Mouse (Mus musculus): ENCODE measurements around the gene Ankrd45. TPM values are rescaled to one million over a fixed set of nuclear protein-coding genes. Genes with fewer than 3 reads are reported as not detected.

Ankrd45 gene
- polyA plus RNA-seq, 1 experiment, result 0.05 TPM

GRCm38 (mm10) chr1:161122661-161123418, 19.7 kb upstream of the Ankrd45 start:
- Histone ChIP-seq H3ac (ENCODE audit: control insufficient read depth, insufficient read length, low read depth) (no peak overlapping the region), H3K4me3 (ENCODE audit: insufficient read depth, poor library complexity, severe bottlenecking) (no peak overlapping the region), H3K27me3 (ENCODE audit: control insufficient read depth, insufficient read depth, insufficient read length) (no peaks in the 10 kb centered on the region), H3K79me3 (ENCODE audit: low read depth) (peaks cover 3% of the 10 kb centered on the region), H3K36me3 (ENCODE audit: control insufficient read depth, insufficient read depth) (peaks cover 4% of the 10 kb centered on the region), H3K79me2 (ENCODE audit: control insufficient read depth, insufficient read depth) (peaks cover 11% of the 10 kb centered on the region)
- TF ChIP-seq MYOD1 (IDR thresholded peaks at IDR 0.05; ENCODE audit: control insufficient read depth, insufficient read length, low read depth) (no peak), FOSL1 (IDR thresholded peaks at IDR 0.05; ENCODE audit: insufficient read depth, low read length, poor library complexity, severe bottlenecking) (no peak), MAX (IDR thresholded peaks at IDR 0.05) (no peak), MYOG (IDR thresholded peaks at IDR 0.05; ENCODE audit: control insufficient read depth, extremely low read depth, insufficient read length) (no peak)

- TF ChIP-seq MYOD1 (IDR thresholded peaks at IDR 0.05; ENCODE audit: control insufficient read depth, insufficient read length, low read depth) (no peak), CTCF (IDR thresholded peaks at IDR 0.05; ENCODE audit: control insufficient read depth, insufficient read depth, insufficient read length) (no peak), USF1 (IDR thresholded peaks at IDR 0.05; ENCODE audit: low read depth) (no peak), CEBPB (IDR thresholded peaks at IDR 0.05; ENCODE audit: low read depth) (no peak), MYOG (IDR thresholded peaks at IDR 0.05; ENCODE audit: control insufficient read depth, extremely low read depth, insufficient read length) (no peak)
- Histone ChIP-seq H3K79me3 (ENCODE audit: low read depth) (peaks cover 12% of the 10 kb centered on the region), H3K79me2 (ENCODE audit: control insufficient read depth, insufficient read depth) (peaks cover 34% of the 10 kb centered on the region), H3K36me3 (ENCODE audit: control insufficient read depth, insufficient read depth) (peaks cover 5% of the 10 kb centered on the region), H3K27me3 (ENCODE audit: control insufficient read depth, insufficient read depth, insufficient read length) (no peaks in the 10 kb centered on the region), H3ac (ENCODE audit: control insufficient read depth, insufficient read length, low read depth) (no peak overlapping the region), H3K4me3 (ENCODE audit: insufficient read depth, poor library complexity, severe bottlenecking) (no peak overlapping the region)
Observed at GRCm38 (mm10) chr1:161126461-161126860, 16.0 kb upstream of the Ankrd45 start.

GRCm38 (mm10) chr1:161130726-161131664, 11.5 kb upstream of the Ankrd45 start, which contains the start of gene Klhl20:
Gene Klhl20 (minus strand): TSS chr1:161131511.
- Histone ChIP-seq H3K36me3 (ENCODE audit: control insufficient read depth, insufficient read depth) (peaks cover 5% of the 10 kb centered on the region), H3K79me2 (ENCODE audit: control insufficient read depth, insufficient read depth) (peaks cover 34% of the 10 kb centered on the region), H3K4me3 (ENCODE audit: insufficient read depth, poor library complexity, severe bottlenecking) (peak within 1 kb of the TSS; percentile 84), H3ac (ENCODE audit: control insufficient read depth, insufficient read length, low read depth) (peak within 1 kb of the TSS; percentile 92), H3K27me3 (ENCODE audit: control insufficient read depth, insufficient read depth, insufficient read length) (no peaks in the 10 kb centered on the region), H3K79me3 (ENCODE audit: low read depth) (peaks cover 12% of the 10 kb centered on the region)
- TF ChIP-seq MYOG (IDR thresholded peaks at IDR 0.05; ENCODE audit: control insufficient read depth, extremely low read depth, insufficient read length) (no peak), USF1 (IDR thresholded peaks at IDR 0.05; ENCODE audit: low read depth) (peak; percentile 37), CEBPB (IDR thresholded peaks at IDR 0.05; ENCODE audit: low read depth) (no peak), MYOD1 (IDR thresholded peaks at IDR 0.05; ENCODE audit: control insufficient read depth, insufficient read length, low read depth) (no peak), FOSL1 (IDR thresholded peaks at IDR 0.05; ENCODE audit: insufficient read depth, low read length, poor library complexity, severe bottlenecking) (no peak), MAX (IDR thresholded peaks at IDR 0.05) (peak; percentile 98), CTCF (IDR thresholded peaks at IDR 0.05; ENCODE audit: control insufficient read depth, insufficient read depth, insufficient read length) (no peak)

- no peaks in the 10 kb centered on the region for H3K27me3 ChIP-seq (ENCODE audit: control insufficient read depth, insufficient read depth, insufficient read length)
- H3K4me3 ChIP-seq (ENCODE audit: insufficient read depth, poor library complexity, severe bottlenecking), result no peak overlapping the region
- H3K79me3 ChIP-seq (ENCODE audit: low read depth), result no peaks in the 10 kb centered on the region
- no peak overlapping the region for H3ac ChIP-seq (ENCODE audit: control insufficient read depth, insufficient read length, low read depth)
- no peaks in the 10 kb centered on the region for H3K36me3 ChIP-seq (ENCODE audit: control insufficient read depth, insufficient read depth)
- no peaks in the 10 kb centered on the region for H3K79me2 ChIP-seq (ENCODE audit: control insufficient read depth, insufficient read depth)
- TF ChIP-seq MYOD1 (IDR thresholded peaks at IDR 0.05; ENCODE audit: control insufficient read depth, insufficient read length, low read depth) (no peak), CTCF (IDR thresholded peaks at IDR 0.05; ENCODE audit: control insufficient read depth, insufficient read depth, insufficient read length) (no peak), MAX (IDR thresholded peaks at IDR 0.05) (no peak), MYOG (IDR thresholded peaks at IDR 0.05; ENCODE audit: control insufficient read depth, extremely low read depth, insufficient read length) (no peak), FOSL1 (IDR thresholded peaks at IDR 0.05; ENCODE audit: insufficient read depth, low read length, poor library complexity, severe bottlenecking) (no peak), CEBPB (IDR thresholded peaks at IDR 0.05; ENCODE audit: low read depth) (no peak), USF1 (IDR thresholded peaks at IDR 0.05; ENCODE audit: low read depth) (no peak)
Observed at GRCm38 (mm10) chr1:161139496-161139895, 3.0 kb upstream of the Ankrd45 start.

- Histone ChIP-seq H3K27me3 (ENCODE audit: control insufficient read depth, insufficient read depth, insufficient read length) (no peaks in the 10 kb centered on the region), H3ac (ENCODE audit: control insufficient read depth, insufficient read length, low read depth) (no peak overlapping the region)
- no peak for TF ChIP-seq FOSL1 (IDR thresholded peaks at IDR 0.05; ENCODE audit: insufficient read depth, low read length, poor library complexity, severe bottlenecking)
- TF ChIP-seq CEBPB (IDR thresholded peaks at IDR 0.05; ENCODE audit: low read depth), result no peak
- no peak for TF ChIP-seq USF1 (IDR thresholded peaks at IDR 0.05; ENCODE audit: low read depth)
- no peak for TF ChIP-seq MYOG (IDR thresholded peaks at IDR 0.05; ENCODE audit: control insufficient read depth, extremely low read depth, insufficient read length)
- no peak for TF ChIP-seq CTCF (IDR thresholded peaks at IDR 0.05; ENCODE audit: control insufficient read depth, insufficient read depth, insufficient read length)
- TF ChIP-seq MAX (IDR thresholded peaks at IDR 0.05), result no peak
- TF ChIP-seq MYOD1 (IDR thresholded peaks at IDR 0.05; ENCODE audit: control insufficient read depth, insufficient read length, low read depth), result no peak
Observed at GRCm38 (mm10) chr1:161140026-161140762, 2.3 kb upstream of the Ankrd45 start.

More at GRCm38 (mm10) chr1:161140026-161140762, 2.3 kb upstream of the Ankrd45 start:
- Histone ChIP-seq H3K79me3 (ENCODE audit: low read depth) (no peaks in the 10 kb centered on the region), H3K36me3 (ENCODE audit: control insufficient read depth, insufficient read depth) (no peaks in the 10 kb centered on the region), H3K4me3 (ENCODE audit: insufficient read depth, poor library complexity, severe bottlenecking) (no peak overlapping the region), H3K79me2 (ENCODE audit: control insufficient read depth, insufficient read depth) (no peaks in the 10 kb centered on the region)

Measured in C2C12 (cell line).